Mouse (Mus musculus) frontal cortex, adult (tissue): ENCODE data around the gene Ppp1ca.

Source experiments
- ATAC-seq: cut with Nextera tagmentation; 2 replicates; pipeline ENCODE4 v1.9.2; 2017; ENCODE audit warnings: mild to moderate bottlenecking, moderate library complexity, mixed read lengths; ENCODE audit not compliant: low TSS enrichment

Gene Ppp1ca

GRCm38 (mm10) chr19:4231253-4232185 is 39.7 kb downstream of the Ppp1ca start, which contains the start of gene Pold4:
Pold4 (plus strand) TSS chr19:4231899.
- ATAC-seq, result peak; percentile 86

DNA sequence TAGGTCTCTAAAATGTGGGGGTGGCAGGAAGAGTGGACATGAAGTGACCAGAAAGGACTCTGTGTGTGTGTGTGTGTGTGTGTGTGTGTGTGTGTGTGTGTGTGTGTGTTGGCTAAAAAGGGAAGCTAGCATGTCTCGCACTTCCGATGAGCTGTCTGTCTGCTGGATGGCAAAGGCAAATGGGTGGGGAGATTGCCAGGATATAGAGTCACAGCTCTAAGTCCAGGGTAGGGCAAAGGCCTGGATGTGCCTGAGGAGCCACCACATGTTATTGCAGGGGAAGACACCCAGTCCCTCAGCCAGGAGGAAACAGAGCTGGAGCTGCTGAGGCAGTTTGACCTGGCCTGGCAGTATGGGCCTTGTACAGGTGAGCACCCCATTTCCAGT is 40.3 kb downstream of the Ppp1ca start:
- ATAC-seq, result no peak

GRCm38 (mm10) chr19:4232651-4233050 is 40.8 kb downstream of the Ppp1ca start:
- ATAC-seq, result no peak

DNA sequence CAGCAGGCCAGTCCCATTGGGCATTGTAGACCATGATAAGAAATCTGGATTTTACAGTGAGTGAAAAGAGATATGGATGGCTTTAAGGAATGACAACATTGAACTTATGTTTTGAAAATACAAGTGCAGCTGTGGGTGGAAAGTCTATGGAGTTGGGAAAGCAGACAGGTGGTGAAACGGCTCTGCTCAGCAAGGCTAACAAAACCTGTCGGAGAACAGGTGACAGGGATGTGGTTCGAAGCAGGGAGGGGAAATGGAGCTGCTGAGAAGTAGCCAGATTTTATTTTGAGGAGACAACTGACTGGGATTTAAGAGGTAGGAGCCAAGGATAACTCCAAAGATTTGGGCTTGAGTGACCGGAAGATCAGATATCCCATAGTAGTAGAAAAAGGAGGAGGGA is 42.7 kb downstream of the Ppp1ca start:
- no peak for ATAC-seq

GRCm38 (mm10) chr19:4240247-4240668 is 48.4 kb downstream of the Ppp1ca start:
- ATAC-seq, result no peak

DNA sequence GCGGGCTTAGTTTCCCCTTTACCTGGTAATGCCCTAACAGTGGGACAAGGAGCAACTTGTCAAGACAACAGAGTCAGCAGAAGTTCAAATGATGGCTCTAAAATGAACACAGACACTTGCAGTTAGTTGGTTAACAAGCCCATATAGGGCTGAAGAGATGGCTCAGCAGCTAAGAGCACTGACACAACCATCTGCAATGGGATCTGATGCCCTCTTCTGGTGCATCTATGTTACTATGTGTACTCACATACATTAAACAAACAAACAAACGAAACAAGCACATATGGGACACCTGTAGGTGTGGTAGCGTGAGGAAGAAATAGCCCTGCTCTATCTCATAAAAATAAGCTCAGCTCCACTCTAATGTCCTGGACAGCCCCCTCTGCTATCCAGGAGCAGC is 50.6 kb downstream of the Ppp1ca start:
- no peak for ATAC-seq

DNA sequence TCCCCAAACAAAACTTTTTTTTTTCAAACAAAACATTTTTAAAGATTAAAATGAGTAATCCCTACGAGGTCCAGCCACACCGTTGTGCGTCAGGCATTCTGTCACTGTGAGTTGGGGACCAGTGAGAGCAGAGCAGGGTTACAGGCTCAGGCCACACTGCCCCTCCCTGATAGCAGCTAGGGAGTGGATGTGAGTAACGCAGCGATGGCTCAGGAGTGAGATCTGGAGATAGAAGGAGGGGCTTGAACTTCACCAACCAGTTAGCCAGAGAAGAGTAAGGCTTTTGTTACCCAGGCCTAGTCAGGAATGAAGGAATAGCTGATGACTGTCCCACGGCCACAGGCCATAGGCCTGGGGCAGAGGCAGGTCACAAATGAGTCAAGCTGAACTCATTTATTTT is 52.9 kb downstream of the Ppp1ca start:
- ATAC-seq, result no peak
